Mouse (Mus musculus): ENCODE measurements around the gene Dync1li1. TPM values are rescaled to one million over a fixed set of nuclear protein-coding genes. Genes with fewer than 3 reads are reported as not detected.
"Not testable (repeated sequence)": the region's sequence is repeated elsewhere in the genome, so short reads cannot be mapped to it uniquely, and the experiment has no call there.

Gene Dync1li1
- polyA plus RNA-seq (2015; fragmentation: Nextera tagmentation; extraction: Ambion mirVana) = 110 and 113 TPM in 2 replicates

- peak within 1 kb of the TSS; percentile 96 for H3K27ac ChIP-seq (replicated peaks)
- peak within 1 kb of the TSS; percentile 88 for H3K4me3 ChIP-seq
- H3K4me1 ChIP-seq = peaks cover 25% of the 10 kb centered on the region
- H3K27me3 ChIP-seq = no peaks in the 10 kb centered on the region
- H3K36me3 ChIP-seq = peaks cover 12% of the 10 kb centered on the region
- peak; percentile 97 for ATAC-seq (replicated peaks)
- H3K4me2 ChIP-seq (replicated peaks) = peak within 1 kb of the TSS; percentile 69
- peak within 1 kb of the TSS; percentile 97 for H3K9ac ChIP-seq (replicated peaks)
- no peaks in the 10 kb centered on the region for H3K9me3 ChIP-seq
- under 1% methylated on average over 55 of the region's 57 CpGs for WGBS
Measured at GRCm38 (mm10) chr9:114688252-114688952, at the start of gene Dync1li1. Dync1li1 (plus strand) TSS chr9:114688790.

DNA sequence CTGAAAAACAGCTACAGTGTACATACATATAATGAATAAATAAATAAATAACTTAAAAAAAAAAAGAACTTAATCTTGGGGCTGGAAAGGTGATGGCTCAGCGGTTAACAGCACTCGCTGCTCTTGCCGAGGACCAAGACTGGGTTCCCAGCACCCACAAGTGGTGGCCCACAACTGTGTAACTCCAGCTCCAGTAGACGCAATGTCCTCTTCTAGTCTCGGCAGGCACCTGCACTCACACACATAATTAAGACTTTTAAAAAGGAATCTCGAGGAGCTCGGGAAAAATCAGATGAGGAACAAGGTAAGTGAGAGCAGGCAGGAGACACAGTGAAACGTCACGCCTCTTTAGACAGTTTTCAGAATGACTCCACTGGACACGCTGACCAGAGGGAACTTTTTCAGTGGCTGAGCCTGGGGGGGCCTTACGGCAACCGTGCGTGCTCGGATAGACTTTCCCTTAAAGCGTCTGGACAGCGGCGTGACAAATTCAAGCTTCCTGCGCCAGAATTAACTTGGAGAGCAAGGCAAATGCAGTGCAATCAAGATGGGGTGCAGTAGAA lies 49.3 kb upstream of the Dync1li1 start:
- ATAC-seq (replicated peaks) = peak; percentile 9; the same call in 1 of the 2 replicates

DNA sequence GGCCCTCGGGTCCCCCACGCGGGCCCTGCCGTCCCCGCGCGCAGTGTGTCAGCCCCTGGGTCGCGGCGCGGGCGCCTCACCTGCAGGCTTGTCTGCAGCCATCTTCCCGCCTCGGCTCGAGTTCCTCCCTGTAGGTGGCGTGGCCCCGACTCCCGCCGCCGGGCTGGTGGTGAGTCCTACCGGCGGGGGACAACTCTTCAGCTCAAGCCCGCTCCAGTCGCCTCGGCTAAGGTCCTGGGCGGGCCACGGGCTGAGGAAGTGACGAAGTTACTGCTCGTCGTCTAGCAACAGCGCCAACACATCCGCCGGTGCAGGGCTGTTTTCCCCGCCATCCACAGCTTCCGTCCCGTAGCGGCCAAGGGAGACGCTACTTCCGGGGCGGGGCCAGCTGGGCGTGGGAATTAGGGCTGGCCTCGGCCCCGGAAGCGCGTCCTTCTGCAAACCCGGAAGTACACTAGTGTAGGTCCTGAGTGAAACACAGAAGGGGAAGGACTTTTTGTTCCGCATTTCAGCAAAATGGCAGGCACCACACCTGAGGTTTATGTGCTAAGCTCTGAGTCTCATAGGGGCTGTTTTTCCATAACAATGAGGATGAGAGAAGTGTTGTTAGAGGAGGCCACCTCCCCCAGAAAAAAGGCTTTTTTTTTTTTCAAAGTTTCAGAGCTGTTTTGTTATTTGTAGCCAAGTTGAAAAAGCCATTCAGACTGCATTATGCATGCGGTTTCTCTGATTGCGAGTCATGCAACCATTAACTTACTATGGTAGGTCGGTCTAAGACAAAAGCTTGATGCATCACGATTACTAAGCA lies 48.5 kb upstream of the Dync1li1 start, which contains the start of gene Cnot10:
Cnot10 (minus strand) TSS at position 346 of the 808 bp plus-strand sequence.
- Histone ChIP-seq H3K27ac (replicated peaks) (peak within 1 kb of the TSS; percentile 88), H3K36me3 (no peaks in the 10 kb centered on the region), H3K9me3 (no peaks in the 10 kb centered on the region), H3K4me3 (peak within 1 kb of the TSS; percentile 90), H3K4me2 (replicated peaks) (peak within 1 kb of the TSS; percentile 74), H3K4me1 (peaks cover 27% of the 10 kb centered on the region), H3K9ac (replicated peaks) (peak within 1 kb of the TSS; percentile 71), H3K27me3 (peaks cover 15% of the 10 kb centered on the region)
- WGBS = 3% methylated on average over 51 of the region's 51 CpGs
- ATAC-seq (replicated peaks) = peak; percentile 99

More for the DNA sequence above, 49.3 kb upstream of the Dync1li1 start:
- WGBS = 15% methylated on average over 18 of the region's 18 CpGs
- Histone ChIP-seq H3K4me1 (peaks cover 27% of the 10 kb centered on the region), H3K27ac (replicated peaks) (peak overlapping the region; percentile 88), H3K27me3 (peaks cover 13% of the 10 kb centered on the region), H3K9ac (replicated peaks) (peak overlapping the region; percentile 71), H3K9me3 (no peaks in the 10 kb centered on the region), H3K4me3 (peak overlapping the region; percentile 90), H3K4me2 (replicated peaks) (peak overlapping the region; percentile 74), H3K36me3 (no peaks in the 10 kb centered on the region)

- H3K4me3 ChIP-seq = no peak overlapping the region
- no peaks in the 10 kb centered on the region for H3K9me3 ChIP-seq
- no peak overlapping the region for H3K9ac ChIP-seq (replicated peaks)
- H3K27me3 ChIP-seq = peaks cover 15% of the 10 kb centered on the region
- H3K36me3 ChIP-seq = no peaks in the 10 kb centered on the region
- H3K4me2 ChIP-seq (replicated peaks) = no peak overlapping the region
- no peaks in the 10 kb centered on the region for H3K4me1 ChIP-seq
- ATAC-seq (replicated peaks) = no peak
- no peak overlapping the region for H3K27ac ChIP-seq (replicated peaks)
- 87% methylated on average over 12 of the region's 12 CpGs for WGBS
Measured at GRCm38 (mm10) chr9:114646556-114647505, 41.8 kb upstream of the Dync1li1 start.

DNA sequence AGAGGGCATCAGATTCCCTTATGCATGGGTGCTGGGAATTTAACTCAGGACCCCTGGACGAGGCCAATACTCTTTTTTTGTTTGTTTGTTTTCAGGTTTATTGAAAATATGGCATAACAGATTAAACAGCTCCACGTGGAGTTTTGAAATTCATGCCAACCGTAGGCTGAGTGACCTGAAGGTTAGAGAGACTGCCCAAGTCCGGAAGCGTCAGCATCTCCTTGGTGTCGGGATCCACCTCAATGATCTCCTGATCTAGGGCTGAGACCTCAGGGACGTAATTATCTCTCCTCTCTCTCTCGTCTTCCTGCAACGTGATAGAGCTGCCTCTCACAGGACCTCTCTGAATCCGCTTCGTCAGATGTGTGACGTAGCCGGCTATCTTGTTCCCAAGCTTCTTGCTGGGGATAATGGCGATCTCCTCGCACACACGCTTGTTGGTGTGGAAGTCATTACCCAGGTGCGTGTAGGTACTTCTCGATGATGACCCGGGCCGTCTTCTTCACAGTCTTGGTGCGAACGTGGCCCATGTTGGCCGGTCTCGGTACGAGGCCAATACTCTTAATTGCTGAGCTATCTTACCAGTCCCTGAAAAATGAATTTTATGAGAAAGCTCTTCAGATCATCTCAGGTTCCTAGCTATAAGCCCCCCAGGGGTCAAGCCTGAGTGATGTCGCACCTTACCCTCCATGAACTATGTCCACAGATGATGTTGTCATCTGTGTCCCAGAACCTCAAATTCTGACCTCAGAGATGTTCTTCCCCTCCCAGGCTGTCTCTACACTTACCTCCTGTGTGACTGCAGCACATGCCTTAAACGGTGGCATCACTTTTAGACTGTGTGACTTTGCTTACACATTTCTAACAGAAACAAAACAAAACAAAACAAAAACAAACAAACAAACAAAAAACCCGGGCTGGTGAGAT lies 40.8 kb upstream of the Dync1li1 start:
- peaks cover 15% of the 10 kb centered on the region for H3K27me3 ChIP-seq
- H3K36me3 ChIP-seq = no peaks in the 10 kb centered on the region
- no peak overlapping the region for H3K27ac ChIP-seq (replicated peaks)
- H3K4me2 ChIP-seq (replicated peaks) = no peak overlapping the region
- H3K9me3 ChIP-seq = no peaks in the 10 kb centered on the region
- H3K4me3 ChIP-seq = no peak overlapping the region
- ATAC-seq (replicated peaks) = no peak
- WGBS = 83% methylated on average over 28 of the region's 28 CpGs
- H3K9ac ChIP-seq (replicated peaks) = no peak overlapping the region
- H3K4me1 ChIP-seq = no peaks in the 10 kb centered on the region

GRCm38 (mm10) chr9:114648472-114648871 lies 40.1 kb upstream of the Dync1li1 start:
- WGBS = 49% methylated on average over 9 of the region's 9 CpGs
- H3K4me3 ChIP-seq; H3K27me3 ChIP-seq; H3K27ac ChIP-seq (replicated peaks); H3K9ac ChIP-seq (replicated peaks); H3K9me3 ChIP-seq; H3K36me3 ChIP-seq; H3K4me2 ChIP-seq (replicated peaks); H3K4me1 ChIP-seq: not testable (repeated sequence)
- ATAC-seq (replicated peaks) = peak; percentile 53; the same call in 1 of the 2 replicates

DNA sequence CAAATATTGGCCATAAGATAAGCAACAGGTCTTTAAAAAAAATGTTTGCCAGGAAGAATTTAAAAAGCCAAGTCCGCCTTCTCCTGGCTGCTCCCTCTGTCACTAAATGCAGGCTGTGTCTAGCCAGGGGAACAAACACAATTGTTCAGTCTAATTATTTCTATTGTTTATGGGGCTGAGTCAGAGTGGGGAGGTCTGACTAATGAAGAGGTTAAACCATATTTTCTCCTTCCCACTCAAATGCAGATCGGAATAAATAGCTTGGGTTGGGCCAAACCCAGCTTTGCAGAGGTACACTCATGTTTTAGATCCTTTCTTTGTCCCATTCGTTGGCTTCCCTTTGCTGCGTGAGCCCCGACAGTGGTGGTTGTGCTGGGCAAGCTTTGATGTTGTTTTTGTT lies 39.2 kb upstream of the Dync1li1 start:
- WGBS = 71% methylated on average over 5 of the region's 5 CpGs
- Histone ChIP-seq H3K9ac (replicated peaks) (no peak overlapping the region), H3K4me1 (no peaks in the 10 kb centered on the region), H3K36me3 (no peaks in the 10 kb centered on the region), H3K27ac (replicated peaks) (no peak overlapping the region), H3K4me2 (replicated peaks) (no peak overlapping the region), H3K27me3 (0 out of 2 replicates have a peak, but pooled peaks cover 1% of the 10 kb centered on the region), H3K4me3 (no peak overlapping the region), H3K9me3 (no peaks in the 10 kb centered on the region)
- ATAC-seq (replicated peaks) = no peak

DNA sequence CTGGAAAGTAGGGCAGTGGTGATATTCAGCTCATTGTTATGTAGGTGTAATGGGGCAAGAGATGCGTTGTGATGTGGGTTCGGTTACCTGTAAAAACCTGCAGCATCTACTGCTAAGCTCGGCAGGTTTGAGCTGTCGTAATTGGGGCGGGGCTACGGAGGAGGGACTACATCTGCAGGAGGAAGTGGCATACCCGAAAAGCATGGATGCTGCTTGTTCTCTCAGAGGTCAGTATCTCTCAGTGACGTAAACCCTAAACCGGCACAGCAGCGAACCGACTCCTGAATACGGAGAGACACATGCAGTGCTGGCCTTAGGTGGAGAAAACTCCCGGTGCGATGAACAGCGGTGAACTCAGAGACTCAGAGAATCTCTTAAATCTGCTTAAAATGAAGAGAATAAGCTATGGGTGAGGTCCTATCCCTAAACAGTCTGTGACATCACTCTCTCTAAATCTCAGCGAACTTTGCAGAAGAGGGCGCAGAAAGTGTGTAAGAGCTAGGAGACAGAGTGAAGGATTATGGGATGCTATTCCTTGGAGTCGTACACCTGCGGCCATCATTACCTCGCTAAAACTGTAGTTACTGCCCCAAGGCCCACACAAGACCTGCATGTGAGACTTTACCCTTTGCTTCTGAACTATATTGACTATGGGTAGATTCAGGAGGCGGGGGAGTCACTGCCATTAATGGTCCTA lies 37.5 kb upstream of the Dync1li1 start:
- 66% methylated on average over 21 of the region's 21 CpGs for WGBS
- H3K4me3 ChIP-seq = no peak overlapping the region
- no peak overlapping the region for H3K27ac ChIP-seq (replicated peaks)
- H3K4me2 ChIP-seq (replicated peaks) = no peak overlapping the region
- H3K9ac ChIP-seq (replicated peaks) = no peak overlapping the region
- H3K4me1 ChIP-seq = no peaks in the 10 kb centered on the region
- H3K9me3 ChIP-seq = no peaks in the 10 kb centered on the region
- no peak for ATAC-seq (replicated peaks)
- no peaks in the 10 kb centered on the region for H3K36me3 ChIP-seq
- H3K27me3 ChIP-seq = no peaks in the 10 kb centered on the region

GRCm38 (mm10) chr9:114655356-114655755 lies 33.2 kb upstream of the Dync1li1 start:
- no peak overlapping the region for H3K27ac ChIP-seq (replicated peaks)
- H3K4me1 ChIP-seq = no peaks in the 10 kb centered on the region
- H3K36me3 ChIP-seq = no peaks in the 10 kb centered on the region
- no peak overlapping the region for H3K4me2 ChIP-seq (replicated peaks)
- no peaks in the 10 kb centered on the region for H3K9me3 ChIP-seq
- 87% methylated on average over 4 of the region's 4 CpGs for WGBS
- no peak overlapping the region for H3K4me3 ChIP-seq
- no peak for ATAC-seq (replicated peaks)
- H3K9ac ChIP-seq (replicated peaks) = no peak overlapping the region
- H3K27me3 ChIP-seq = no peaks in the 10 kb centered on the region

GRCm38 (mm10) chr9:114656701-114657100 lies 31.9 kb upstream of the Dync1li1 start:
- 89% methylated on average over 3 of the region's 3 CpGs for whole genome bisulfite sequencing
- H3K9ac ChIP-seq (replicated peaks) = no peak overlapping the region
- H3K27ac ChIP-seq (replicated peaks) = no peak overlapping the region
- H3K9me3 ChIP-seq = no peaks in the 10 kb centered on the region
- no peak overlapping the region for H3K4me3 ChIP-seq
- H3K4me2 ChIP-seq (replicated peaks) = no peak overlapping the region
- no peaks in the 10 kb centered on the region for H3K36me3 ChIP-seq
- no peaks in the 10 kb centered on the region for H3K27me3 ChIP-seq
- H3K4me1 ChIP-seq = no peaks in the 10 kb centered on the region
- no peak for ATAC-seq (replicated peaks)
